Mouse (Mus musculus): Measurements from ENCODE around the gene Prep. TPM values are rescaled to one million over a fixed set of nuclear protein-coding genes. Genes with fewer than 3 reads are reported as not detected.

Gene Prep
- polyA plus RNA-seq, 1 experiment: 6.8 TPM

- DNase-seq (ENCODE audit: low read depth, low spot score): no peak
- 97% methylated on average over 8 of the region's 8 CpGs for WGBS
Measured at GRCm38 (mm10) chr10:45109041-45109440, 42.0 kb downstream of the Prep start.

GRCm38 (mm10) chr10:45109974-45110373 is 43.0 kb downstream of the Prep start:
- WGBS: 79% methylated on average over 6 of the region's 6 CpGs
- DNase-seq (ENCODE audit: low read depth, low spot score): no peak

GRCm38 (mm10) chr10:45112927-45113326 is 45.9 kb downstream of the Prep start:
- 40% methylated on average over 11 of the region's 11 CpGs for whole genome bisulfite sequencing
- DNase-seq (ENCODE audit: low read depth, low spot score): peak; percentile 29

GRCm38 (mm10) chr10:45114462-45114861 is 47.5 kb downstream of the Prep start:
- DNase-seq (ENCODE audit: low read depth, low spot score): no peak
- WGBS: 92% methylated on average over 4 of the region's 4 CpGs

- DNase-seq (ENCODE audit: low read depth, low spot score): no peak
- WGBS: 95% methylated on average over 5 of the region's 5 CpGs
Measured at GRCm38 (mm10) chr10:45116832-45117231, 49.8 kb downstream of the Prep start.

- WGBS: 93% methylated on average over 8 of the region's 8 CpGs
- DNase-seq (ENCODE audit: low read depth, low spot score): no peak
Measured at GRCm38 (mm10) chr10:45118389-45118788, 51.4 kb downstream of the Prep start.

GRCm38 (mm10) chr10:45121637-45122036 is 54.6 kb downstream of the Prep start:
- DNase-seq (ENCODE audit: low read depth, low spot score): no peak
- 98% methylated on average over 3 of the region's 3 CpGs for WGBS

- no peak for DNase-seq (ENCODE audit: low read depth, low spot score)
- 66% methylated on average over 5 of the region's 5 CpGs for WGBS
Measured at GRCm38 (mm10) chr10:45122476-45122875, 55.5 kb downstream of the Prep start.

- 73% methylated on average over 6 of the region's 6 CpGs for WGBS
- no peak for DNase-seq (ENCODE audit: low read depth, low spot score)
Measured at GRCm38 (mm10) chr10:45123011-45123410, 56.0 kb downstream of the Prep start.

- no peak for DNase-seq (ENCODE audit: low read depth, low spot score)
Measured at GRCm38 (mm10) chr10:45129105-45129504, 62.1 kb downstream of the Prep start.

GRCm38 (mm10) chr10:45130004-45130403 is 63.0 kb downstream of the Prep start:
- DNase-seq (ENCODE audit: low read depth, low spot score): no peak
- WGBS: 74% methylated on average over 6 of the region's 6 CpGs

More at GRCm38 (mm10) chr10:45129105-45129504, 62.1 kb downstream of the Prep start:
- 72% methylated on average over 11 of the region's 11 CpGs for WGBS

- 63% methylated on average over 4 of the region's 4 CpGs for WGBS
- peak; percentile 25 for DNase-seq (ENCODE audit: low read depth, low spot score)
Measured at GRCm38 (mm10) chr10:45132371-45132770, 65.4 kb downstream of the Prep start.

GRCm38 (mm10) chr10:45136806-45137205 is 69.8 kb downstream of the Prep start:
- DNase-seq (ENCODE audit: low read depth, low spot score): no peak
- 84% methylated on average over 7 of the region's 7 CpGs for WGBS

GRCm38 (mm10) chr10:45139910-45140309 is 72.9 kb downstream of the Prep start:
- 82% methylated on average over 4 of the region's 4 CpGs for WGBS
- DNase-seq (ENCODE audit: low read depth, low spot score): no peak

GRCm38 (mm10) chr10:45140474-45141212 is 73.6 kb downstream of the Prep start:
- 74% methylated on average over 7 of the region's 7 CpGs for WGBS

GRCm38 (mm10) chr10:45142359-45142758 is 75.4 kb downstream of the Prep start:
- DNase-seq (ENCODE audit: low read depth, low spot score): no peak
- 89% methylated on average over 5 of the region's 5 CpGs for WGBS

More at GRCm38 (mm10) chr10:45140474-45141212, 73.6 kb downstream of the Prep start:
- no peak for DNase-seq (ENCODE audit: low read depth, low spot score)

GRCm38 (mm10) chr10:45144038-45144817 is 77.2 kb downstream of the Prep start:
- WGBS: 96% methylated on average over 6 of the region's 6 CpGs
- no peak for DNase-seq (ENCODE audit: low read depth, low spot score)

GRCm38 (mm10) chr10:45146821-45147220 is 79.8 kb downstream of the Prep start:
- DNase-seq (ENCODE audit: low read depth, low spot score): no peak
- WGBS: 55% methylated on average over 6 of the region's 6 CpGs

- DNase-seq (ENCODE audit: low read depth, low spot score): no peak
- 82% methylated on average over 5 of the region's 5 CpGs for WGBS
Measured at GRCm38 (mm10) chr10:45151137-45151536, 84.1 kb downstream of the Prep start.

- no peak for DNase-seq (ENCODE audit: low read depth, low spot score)
- 92% methylated on average over 12 of the region's 12 CpGs for WGBS
Measured at GRCm38 (mm10) chr10:45151771-45152692, 85.0 kb downstream of the Prep start.

Data from large intestine, adult 2 months (tissue).